Mouse (Mus musculus) stomach, embryonic 15.5 days (tissue): ENCODE measurements at regions not wholly inside any gene's neighbourhood (a gene's known extent, or its start where the extent isn't known, plus 50 kb on each side); places are given as distances from the start of the nearest gene placed in this dataset.

Source experiments
- ATAC-seq: fragments of 200-750 bp; cut with Nextera tagmentation; 2 replicates; pipeline ENCODE4 v1.8.0; 2017; ENCODE audit warnings: low read depth, moderate number of reproducible peaks, moderate TSS enrichment; ENCODE audit not compliant: insufficient read depth, low FRiP score
- H3K27ac ChIP-seq: fragments of 300-500 bp; sonication (generic); 2 replicates; pipeline ENCODE4 v1.5.1; 2015; ENCODE audit warnings: mild to moderate bottlenecking, inconsistent platforms
- H3K27me3 ChIP-seq: fragments of 300-500 bp; sonication (generic); replicated peaks from 2 replicates; pipeline ENCODE4 v1.6.1; 2015; ENCODE audit warnings: inconsistent platforms
- H3K36me3 ChIP-seq: fragments of 300-500 bp; sonication (generic); 2 replicates; pipeline ENCODE4 v1.6.1; 2015; ENCODE audit warnings: inconsistent platforms
- H3K4me1 ChIP-seq: fragments of 300-500 bp; sonication (generic); 2 replicates; pipeline ENCODE4 v1.6.1; 2015; ENCODE audit warnings: inconsistent platforms
- H3K4me2 ChIP-seq: fragments of 300-500 bp; sonication (generic); 2 replicates; pipeline ENCODE4 v1.6.1; 2015; ENCODE audit warnings: mild to moderate bottlenecking, inconsistent platforms
- H3K4me3 ChIP-seq: fragments of 300-500 bp; sonication (generic); replicated peaks from 2 replicates; pipeline ENCODE4 v1.5.1; 2015; ENCODE audit warnings: inconsistent platforms
- H3K9ac ChIP-seq: fragments of 300-500 bp; sonication (generic); 2 replicates; pipeline ENCODE4 v1.6.1; 2015; ENCODE audit warnings: inconsistent platforms
- H3K9me3 ChIP-seq: fragments of 300-500 bp; sonication (generic); 2 replicates; pipeline ENCODE4 v1.6.1; 2016; ENCODE audit warnings: inconsistent platforms
- WGBS: fragments of 180-500 bp; shearing (Covaris S2); methylation state at CpG from one replicate; pipeline ENCODE4 v1.1.7; 2015; 5-methylcytosine and 5-hydroxymethylcytosine counted together

DNA sequence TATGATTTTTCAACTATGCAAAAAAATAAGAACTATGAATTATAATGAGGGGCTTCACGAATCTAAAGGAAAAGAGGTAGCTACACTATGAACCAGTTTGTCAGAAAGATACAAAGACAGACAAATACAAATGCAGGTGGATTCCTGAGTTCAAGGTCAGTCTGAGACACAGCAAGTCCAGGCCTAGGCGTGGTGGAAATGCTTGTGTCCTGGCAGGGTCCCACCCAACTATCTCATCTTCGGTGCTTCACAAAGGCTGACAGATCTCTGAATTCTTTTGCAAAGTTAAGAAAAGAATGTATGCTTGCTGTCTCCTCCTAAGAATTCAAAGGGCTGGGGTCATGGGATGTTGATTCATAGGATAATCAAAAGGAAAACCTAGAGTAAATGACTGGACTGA lies 132.9 kb upstream of the Abca1 start:
- 87% methylated on average over 3 of the region's 3 CpGs for WGBS
- no peak overlapping the region for H3K4me3 ChIP-seq
- no peaks in the 10 kb centered on the region for H3K36me3 ChIP-seq
- no peaks in the 10 kb centered on the region for H3K4me1 ChIP-seq
- H3K27ac ChIP-seq, result no peak overlapping the region
- H3K9ac ChIP-seq, result no peak overlapping the region
- H3K4me2 ChIP-seq, result no peak overlapping the region
- H3K9me3 ChIP-seq, result 0 out of 2 replicates have a peak, but pooled peaks cover 3% of the 10 kb centered on the region
- no peak for ATAC-seq
- no peaks in the 10 kb centered on the region for H3K27me3 ChIP-seq

- H3K9ac ChIP-seq, result no peak overlapping the region
- no peaks in the 10 kb centered on the region for H3K9me3 ChIP-seq
- H3K4me3 ChIP-seq, result no peak overlapping the region
- no peak for ATAC-seq
- H3K27ac ChIP-seq, result no peak overlapping the region
- no peaks in the 10 kb centered on the region for H3K4me1 ChIP-seq
- H3K4me2 ChIP-seq, result no peak overlapping the region
- H3K27me3 ChIP-seq, result no peaks in the 10 kb centered on the region
- WGBS, result 54% methylated on average over 12 of the region's 12 CpGs
- H3K36me3 ChIP-seq, result no peaks in the 10 kb centered on the region
These were observed 118.2 kb upstream of the Abca1 start for GRCm38 (mm10) chr4:53277741-53278525.

GRCm38 (mm10) chr4:53270433-53270832 lies 110.7 kb upstream of the Abca1 start:
- WGBS, result 72% methylated on average over 10 of the region's 10 CpGs
- Histone ChIP-seq H3K9ac (no peak overlapping the region), H3K27ac (no peak overlapping the region), H3K27me3 (no peaks in the 10 kb centered on the region), H3K4me2 (no peak overlapping the region), H3K36me3 (no peaks in the 10 kb centered on the region), H3K4me1 (no peaks in the 10 kb centered on the region), H3K4me3 (no peak overlapping the region), H3K9me3 (no peaks in the 10 kb centered on the region)
- ATAC-seq, result no peak

DNA sequence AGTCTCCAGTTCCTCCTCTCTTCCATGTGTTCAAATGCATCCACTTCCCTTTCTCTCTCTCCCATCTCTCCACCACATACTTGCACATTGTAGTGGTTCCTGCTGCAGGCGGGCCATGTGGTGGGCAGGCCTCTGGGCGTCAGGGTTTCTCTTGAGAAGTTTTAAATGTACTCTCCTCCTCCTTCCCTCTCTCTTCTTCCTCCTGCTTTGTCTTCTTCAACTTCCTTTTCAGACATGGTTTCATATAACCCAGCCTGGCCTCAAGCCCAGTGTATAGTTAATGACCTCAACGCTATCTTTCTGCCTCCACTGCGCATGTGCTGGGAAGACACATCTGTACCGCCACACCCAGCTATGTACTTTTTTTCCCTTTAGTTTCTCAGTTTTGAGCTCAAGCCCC lies 110.3 kb upstream of the Abca1 start:
- WGBS, result 65% methylated on average over 5 of the region's 5 CpGs
- ATAC-seq, result no peak
- H3K9ac ChIP-seq, result no peak overlapping the region
- no peaks in the 10 kb centered on the region for H3K9me3 ChIP-seq
- H3K4me1 ChIP-seq, result no peaks in the 10 kb centered on the region
- H3K4me3 ChIP-seq, result no peak overlapping the region
- no peaks in the 10 kb centered on the region for H3K27me3 ChIP-seq
- H3K36me3 ChIP-seq, result no peaks in the 10 kb centered on the region
- no peak overlapping the region for H3K27ac ChIP-seq
- no peak overlapping the region for H3K4me2 ChIP-seq

DNA sequence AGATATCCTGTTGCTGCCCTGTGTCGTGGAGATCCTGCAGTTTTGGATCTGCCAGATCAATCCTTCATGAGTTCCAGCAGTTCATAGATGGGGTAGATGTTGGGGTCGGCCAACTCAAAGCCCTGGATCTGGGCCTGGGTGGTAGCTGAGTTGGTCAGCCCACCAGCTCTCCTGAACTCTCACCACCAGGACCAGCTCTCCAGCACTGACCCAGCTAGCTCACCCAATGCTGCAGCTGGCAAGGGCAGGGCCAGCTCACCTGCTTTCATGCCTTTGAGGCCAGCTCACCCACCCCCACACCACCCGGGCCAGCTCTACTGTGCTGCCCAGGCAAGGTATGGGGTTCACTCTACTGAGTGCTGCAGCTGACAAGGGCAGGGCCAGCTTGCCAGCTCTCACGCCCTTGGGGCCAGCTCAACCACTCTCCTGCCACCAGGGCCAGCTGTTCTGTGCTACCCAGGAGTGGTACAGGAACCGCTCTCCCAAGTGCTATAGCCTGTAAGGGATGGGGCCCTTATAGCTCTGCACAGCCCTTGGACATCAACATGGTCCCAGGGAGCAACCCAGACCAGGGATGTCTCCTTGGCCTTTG lies 109.7 kb upstream of the Abca1 start:
- no peak overlapping the region for H3K27ac ChIP-seq
- no peak overlapping the region for H3K4me3 ChIP-seq
- 88% methylated on average over 5 of the region's 5 CpGs for WGBS
- H3K4me2 ChIP-seq, result no peak overlapping the region
- H3K9ac ChIP-seq, result no peak overlapping the region
- no peaks in the 10 kb centered on the region for H3K36me3 ChIP-seq
- 0 out of 2 replicates have a peak, but pooled peaks cover 2% of the 10 kb centered on the region for H3K4me1 ChIP-seq
- no peaks in the 10 kb centered on the region for H3K27me3 ChIP-seq
- no peak for ATAC-seq
- H3K9me3 ChIP-seq, result no peaks in the 10 kb centered on the region

GRCm38 (mm10) chr4:53264901-53265300 lies 105.2 kb upstream of the Abca1 start:
- Histone ChIP-seq H3K27me3 (no peaks in the 10 kb centered on the region), H3K36me3 (no peaks in the 10 kb centered on the region), H3K27ac (no peak overlapping the region), H3K9me3 (no peaks in the 10 kb centered on the region), H3K4me2 (no peak overlapping the region), H3K4me1 (peaks cover 17% of the 10 kb centered on the region), H3K4me3 (no peak overlapping the region), H3K9ac (no peak overlapping the region)
- 85% methylated on average over 5 of the region's 5 CpGs for WGBS
- no peak for ATAC-seq

GRCm38 (mm10) chr4:53264501-53264900 lies 104.8 kb upstream of the Abca1 start:
- H3K9ac ChIP-seq, result no peak overlapping the region
- H3K36me3 ChIP-seq, result no peaks in the 10 kb centered on the region
- no peaks in the 10 kb centered on the region for H3K27me3 ChIP-seq
- H3K9me3 ChIP-seq, result no peaks in the 10 kb centered on the region
- no peak overlapping the region for H3K27ac ChIP-seq
- peaks cover 17% of the 10 kb centered on the region for H3K4me1 ChIP-seq
- H3K4me2 ChIP-seq, result no peak overlapping the region
- ATAC-seq, result no peak
- no peak overlapping the region for H3K4me3 ChIP-seq
- 64% methylated on average over 2 of the region's 2 CpGs for WGBS

DNA sequence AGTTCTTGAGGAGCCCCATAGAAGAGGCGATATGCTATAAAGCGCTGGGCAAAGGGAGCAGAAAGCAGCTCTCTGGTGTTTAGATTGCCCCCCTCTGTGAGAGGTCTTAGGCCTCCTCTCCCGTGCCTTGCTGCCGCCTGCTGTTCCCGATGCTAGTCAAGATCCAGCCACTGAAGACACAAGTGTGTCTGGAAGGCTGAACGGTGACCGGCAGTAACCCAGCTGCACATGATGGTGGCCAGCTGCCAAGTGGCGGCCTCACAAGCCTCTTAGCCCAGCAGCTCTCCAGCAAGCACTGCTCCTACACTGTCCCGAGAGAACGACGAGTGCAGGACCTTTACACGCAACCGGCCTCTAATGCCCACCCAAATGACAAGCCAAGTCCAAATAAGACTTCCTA lies 104.1 kb upstream of the Abca1 start:
- H3K27me3 ChIP-seq, result no peaks in the 10 kb centered on the region
- peak; percentile 81 for ATAC-seq
- H3K9ac ChIP-seq, result no peak overlapping the region
- no peaks in the 10 kb centered on the region for H3K36me3 ChIP-seq
- no peak overlapping the region for H3K4me2 ChIP-seq
- no peak overlapping the region for H3K4me3 ChIP-seq
- peaks cover 17% of the 10 kb centered on the region for H3K4me1 ChIP-seq
- WGBS, result 34% methylated on average over 13 of the region's 13 CpGs
- no peak overlapping the region for H3K27ac ChIP-seq
- no peaks in the 10 kb centered on the region for H3K9me3 ChIP-seq

GRCm38 (mm10) chr4:53262466-53262865 lies 102.8 kb upstream of the Abca1 start:
- peaks cover 17% of the 10 kb centered on the region for H3K4me1 ChIP-seq
- no peaks in the 10 kb centered on the region for H3K36me3 ChIP-seq
- H3K9ac ChIP-seq, result no peak overlapping the region
- no peak overlapping the region for H3K4me2 ChIP-seq
- no peak for ATAC-seq
- H3K27ac ChIP-seq, result no peak overlapping the region
- 75% methylated on average over 5 of the region's 5 CpGs for WGBS
- no peaks in the 10 kb centered on the region for H3K27me3 ChIP-seq
- H3K9me3 ChIP-seq, result no peaks in the 10 kb centered on the region
- no peak overlapping the region for H3K4me3 ChIP-seq

- Histone ChIP-seq H3K9ac (no peak overlapping the region), H3K9me3 (no peaks in the 10 kb centered on the region), H3K27me3 (no peaks in the 10 kb centered on the region), H3K4me1 (peaks cover 17% of the 10 kb centered on the region), H3K36me3 (no peaks in the 10 kb centered on the region), H3K4me3 (no peak overlapping the region), H3K27ac (no peak overlapping the region), H3K4me2 (no peak overlapping the region)
- WGBS, result 68% methylated on average over 6 of the region's 6 CpGs
- no peak for ATAC-seq
These were observed 102.0 kb upstream of the Abca1 start for GRCm38 (mm10) chr4:53261556-53262140.

- no peaks in the 10 kb centered on the region for H3K27me3 ChIP-seq
- peaks cover 11% of the 10 kb centered on the region for H3K4me1 ChIP-seq
- H3K36me3 ChIP-seq, result no peaks in the 10 kb centered on the region
- H3K9me3 ChIP-seq, result no peaks in the 10 kb centered on the region
- ATAC-seq, result no peak
- no peak overlapping the region for H3K4me3 ChIP-seq
- H3K9ac ChIP-seq, result no peak overlapping the region
- H3K27ac ChIP-seq, result no peak overlapping the region
- WGBS, result 87% methylated on average over 6 of the region's 6 CpGs
- no peak overlapping the region for H3K4me2 ChIP-seq
These were observed 99.3 kb upstream of the Abca1 start for GRCm38 (mm10) chr4:53258975-53259374.

DNA sequence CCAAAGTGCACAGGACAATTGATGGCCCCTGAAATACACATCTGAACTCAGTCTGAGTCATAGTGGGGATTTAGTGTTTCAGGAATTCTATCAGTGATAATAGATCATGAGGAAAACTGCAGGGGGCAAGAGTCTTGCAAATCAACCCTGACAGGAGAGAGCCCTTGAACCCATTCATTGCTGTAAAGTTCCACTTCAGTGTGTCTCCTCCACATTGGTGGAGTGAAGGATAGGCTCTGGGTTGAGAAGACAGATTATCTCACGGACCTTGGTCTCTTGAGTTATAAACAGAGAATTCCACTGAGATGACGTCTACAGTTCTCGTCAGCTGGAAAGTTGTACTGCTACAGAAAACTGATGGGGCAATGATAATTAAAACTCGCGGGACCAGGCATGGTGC lies 97.3 kb upstream of the Abca1 start:
- Histone ChIP-seq H3K9me3 (no peaks in the 10 kb centered on the region), H3K4me2 (no peak overlapping the region), H3K36me3 (no peaks in the 10 kb centered on the region), H3K4me3 (no peak overlapping the region), H3K27me3 (no peaks in the 10 kb centered on the region), H3K4me1 (no peaks in the 10 kb centered on the region), H3K27ac (no peak overlapping the region), H3K9ac (no peak overlapping the region)
- ATAC-seq, result no peak
- WGBS, result 50% methylated on average over 5 of the region's 5 CpGs
